Mouse (Mus musculus) embryonic facial prominence, embryonic 12.5 days (tissue): ENCODE data around the gene Trpv4. TPM values are rescaled to one million over a fixed set of nuclear protein-coding genes. Genes with fewer than 3 reads are reported as not detected.
A peak's percentile ranks its signal among the peaks of the same experiment; 100 is the strongest.

Source experiments
- ATAC-seq: fragments of 200-750 bp; cut with Nextera tagmentation; 2 replicates; pipeline ENCODE4 v1.8.0; 2017; ENCODE audit not compliant: insufficient number of reproducible peaks, insufficient read depth, low FRiP score, low TSS enrichment
- H3K27ac ChIP-seq: fragments of 300-500 bp; sonication (generic); 2 replicates; pipeline ENCODE4 v1.5.1; 2016; ENCODE audit warnings: mild to moderate bottlenecking
- H3K27me3 ChIP-seq: fragments of 300-500 bp; sonication (generic); 2 replicates; pipeline ENCODE4 v1.6.1; 2016; ENCODE audit warnings: mild to moderate bottlenecking, moderate library complexity
- H3K36me3 ChIP-seq: fragments of 300-500 bp; sonication (generic); 2 replicates; pipeline ENCODE4 v1.6.1; 2016; ENCODE audit warnings: mild to moderate bottlenecking
- H3K4me1 ChIP-seq: fragments of 300-500 bp; sonication (generic); 2 replicates; pipeline ENCODE4 v1.6.1; 2016
- H3K4me2 ChIP-seq: fragments of 300-500 bp; sonication (generic); replicated peaks from 2 replicates; pipeline ENCODE4 v1.6.1; 2016; ENCODE audit warnings: mild to moderate bottlenecking, moderate library complexity
- H3K4me3 ChIP-seq: fragments of 300-500 bp; sonication (generic); 2 replicates; pipeline ENCODE4 v1.5.1; 2016; ENCODE audit warnings: mild to moderate bottlenecking
- H3K9ac ChIP-seq: fragments of 300-500 bp; sonication (generic); 2 replicates; pipeline ENCODE4 v1.6.1; 2016; ENCODE audit warnings: mild to moderate bottlenecking, moderate library complexity
- H3K9me3 ChIP-seq: fragments of 300-500 bp; sonication (generic); 2 replicates; pipeline ENCODE4 v1.6.1; 2016; ENCODE audit warnings: mild to moderate bottlenecking, moderate library complexity
- WGBS: fragments of 180-500 bp; shearing (Covaris S2); methylation state at CpG from one replicate; pipeline ENCODE4 v1.1.7; 2016; 5-methylcytosine and 5-hydroxymethylcytosine counted together
- polyA plus RNA-seq: library from polyadenylated mRNA; unstranded; fragments of >200 nt; fragmentation: Nextera tagmentation; extraction: Ambion mirVana; gene quantifications from 2 replicates; pipeline ENCODE4 v1.2.1, GENCODE M21; 2016

The Trpv4 gene
- polyA plus RNA-seq, 1 experiment from 2014 or later: 3.2 TPM

DNA sequence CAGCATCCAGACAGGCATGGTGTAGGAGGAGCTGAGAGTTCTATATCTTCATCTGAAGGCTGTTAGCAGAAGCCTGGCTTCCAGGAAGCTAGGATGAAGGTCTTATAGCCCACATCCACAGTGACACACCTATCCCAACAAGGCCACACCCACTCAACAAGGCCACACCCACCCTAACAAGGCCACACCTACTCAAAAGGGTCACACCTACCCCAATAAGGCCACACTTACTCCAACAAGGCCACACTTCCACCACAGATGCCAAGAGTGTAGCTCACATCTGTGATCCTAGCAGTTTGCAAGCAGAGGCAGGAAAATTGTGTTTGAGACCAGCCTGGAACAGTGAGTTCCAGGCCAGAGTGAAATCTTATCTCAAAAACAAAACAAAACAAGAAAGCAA lies 29.7 kb upstream of the Trpv4 start:
- H3K4me1 ChIP-seq: peaks cover 31% of the 10 kb centered on the region
- no peak overlapping the region for H3K4me2 ChIP-seq
- no peak overlapping the region for H3K9ac ChIP-seq
- H3K36me3 ChIP-seq: no peaks in the 10 kb centered on the region
- H3K4me3 ChIP-seq: no peak overlapping the region
- no peaks in the 10 kb centered on the region for H3K27me3 ChIP-seq
- H3K27ac ChIP-seq: no peak overlapping the region
- no peaks in the 10 kb centered on the region for H3K9me3 ChIP-seq
- ATAC-seq: no peak

DNA sequence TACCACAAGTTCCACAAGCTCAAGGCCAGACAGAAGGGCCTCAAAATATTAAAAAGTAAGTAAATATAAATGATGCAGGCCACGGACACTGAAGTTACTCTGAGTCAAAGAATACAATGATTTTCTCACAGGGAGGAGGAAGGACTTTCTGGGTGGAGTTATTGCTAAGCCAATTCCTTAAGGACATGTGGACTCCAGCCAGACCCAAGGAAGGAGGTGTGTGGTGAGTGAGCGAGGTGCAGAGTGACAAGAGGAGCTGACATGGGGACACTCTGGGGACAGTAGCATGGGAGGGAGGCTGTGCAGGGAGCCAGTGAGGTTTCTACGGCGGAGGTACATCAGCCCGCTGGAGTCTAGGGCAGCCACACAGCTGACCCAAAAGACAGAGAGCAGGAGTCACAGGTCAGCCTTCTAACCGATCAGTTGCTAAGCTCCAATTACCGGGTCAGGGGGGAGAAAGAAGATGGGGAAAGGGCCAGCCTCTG lies 28.5 kb upstream of the Trpv4 start:
- 51% methylated on average over 7 of the region's 7 CpGs for WGBS
- no peaks in the 10 kb centered on the region for H3K36me3 ChIP-seq
- peaks cover 36% of the 10 kb centered on the region for H3K4me1 ChIP-seq

DNA sequence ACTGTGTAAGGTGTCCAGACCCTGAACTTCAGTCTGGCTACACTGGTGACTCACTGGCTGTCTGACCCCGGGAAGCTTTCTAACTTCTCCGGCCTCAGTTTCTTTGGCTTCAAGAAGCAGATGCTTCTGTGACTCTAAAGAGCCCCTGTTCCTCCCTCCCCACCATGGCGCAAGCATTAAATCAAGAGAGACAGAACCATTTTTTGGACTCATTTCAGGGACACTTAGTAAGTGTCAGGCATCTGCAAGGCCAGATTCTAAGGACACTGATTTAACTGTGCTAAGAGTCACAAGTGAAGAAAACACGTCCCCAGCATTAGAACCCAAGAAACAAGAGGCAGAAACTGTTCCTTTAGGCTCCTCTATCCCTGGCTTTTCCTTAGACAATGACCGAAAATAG lies 27.8 kb upstream of the Trpv4 start:
- Histone ChIP-seq H3K9me3 (no peaks in the 10 kb centered on the region), H3K27ac (no peak overlapping the region), H3K4me1 (peaks cover 32% of the 10 kb centered on the region), H3K36me3 (no peaks in the 10 kb centered on the region), H3K4me3 (no peak overlapping the region), H3K4me2 (no peak overlapping the region), H3K27me3 (no peaks in the 10 kb centered on the region), H3K9ac (no peak overlapping the region)
- 87% methylated on average over 5 of the region's 5 CpGs for WGBS
- ATAC-seq: no peak

More for the DNA sequence above, 28.5 kb upstream of the Trpv4 start:
- H3K27ac ChIP-seq: no peak overlapping the region
- ATAC-seq: no peak
- H3K4me2 ChIP-seq: no peak overlapping the region
- H3K4me3 ChIP-seq: no peak overlapping the region
- no peaks in the 10 kb centered on the region for H3K9me3 ChIP-seq
- H3K9ac ChIP-seq: no peak overlapping the region
- H3K27me3 ChIP-seq: no peaks in the 10 kb centered on the region

DNA sequence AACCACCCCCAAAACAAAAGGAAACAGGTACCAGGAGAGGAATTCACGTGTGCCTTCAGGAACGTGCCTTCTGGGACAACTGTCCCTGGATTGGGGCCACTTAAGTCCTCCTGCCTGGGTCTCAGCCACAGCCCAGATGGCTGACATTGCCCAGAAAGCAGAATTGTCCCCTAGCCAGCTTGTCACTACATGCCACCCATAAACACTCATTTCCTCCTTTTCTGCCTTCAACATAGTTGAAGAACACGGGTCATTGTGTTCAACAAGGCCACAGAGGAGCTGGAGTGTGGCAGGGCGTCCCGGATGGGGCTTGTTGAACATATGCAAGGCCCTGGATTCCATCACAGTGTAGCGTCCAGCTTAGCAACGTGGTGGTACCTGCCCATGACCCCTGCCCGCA lies 23.5 kb upstream of the Trpv4 start:
- no peak overlapping the region for H3K9ac ChIP-seq
- peaks cover 11% of the 10 kb centered on the region; the same call in 1 of the 2 replicates for H3K4me1 ChIP-seq
- no peak overlapping the region for H3K27ac ChIP-seq
- no peaks in the 10 kb centered on the region for H3K27me3 ChIP-seq
- no peak for ATAC-seq
- no peaks in the 10 kb centered on the region; the same call in 1 of the 2 replicates for H3K36me3 ChIP-seq
- H3K4me2 ChIP-seq: no peak overlapping the region
- 70% methylated on average over 8 of the region's 8 CpGs for WGBS
- H3K9me3 ChIP-seq: no peaks in the 10 kb centered on the region
- no peak overlapping the region for H3K4me3 ChIP-seq

DNA sequence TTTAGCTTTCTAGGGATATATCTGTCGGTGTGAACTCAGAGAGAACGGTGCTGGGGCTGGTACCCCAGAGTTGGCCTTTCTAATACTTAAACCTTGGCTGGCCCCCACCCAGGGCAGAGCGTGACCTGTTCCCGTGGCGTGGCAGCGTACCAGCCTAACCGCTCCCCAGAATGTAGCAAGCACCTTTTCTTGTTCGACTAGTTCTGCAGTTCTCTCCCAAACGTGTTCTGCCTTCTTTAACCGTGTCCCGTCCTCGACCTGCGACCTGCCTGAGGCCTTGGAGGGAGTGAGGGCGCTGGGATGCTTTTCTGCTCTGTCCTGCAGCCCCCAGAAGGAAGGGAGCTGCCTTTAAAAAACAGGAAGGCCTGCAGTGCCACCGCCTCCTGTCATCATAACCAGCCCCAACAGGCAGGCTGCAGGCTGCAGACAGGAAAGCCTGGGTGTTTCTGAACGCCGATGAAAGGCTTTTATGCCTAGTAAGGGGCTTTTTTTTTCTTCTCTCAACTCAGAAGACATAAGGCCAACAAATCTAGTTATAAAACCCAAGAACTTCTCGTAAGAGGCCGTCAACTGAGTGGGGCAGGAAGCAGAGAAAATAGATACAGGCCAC lies 22.6 kb upstream of the Trpv4 start:
- WGBS: 62% methylated on average over 19 of the region's 19 CpGs

DNA sequence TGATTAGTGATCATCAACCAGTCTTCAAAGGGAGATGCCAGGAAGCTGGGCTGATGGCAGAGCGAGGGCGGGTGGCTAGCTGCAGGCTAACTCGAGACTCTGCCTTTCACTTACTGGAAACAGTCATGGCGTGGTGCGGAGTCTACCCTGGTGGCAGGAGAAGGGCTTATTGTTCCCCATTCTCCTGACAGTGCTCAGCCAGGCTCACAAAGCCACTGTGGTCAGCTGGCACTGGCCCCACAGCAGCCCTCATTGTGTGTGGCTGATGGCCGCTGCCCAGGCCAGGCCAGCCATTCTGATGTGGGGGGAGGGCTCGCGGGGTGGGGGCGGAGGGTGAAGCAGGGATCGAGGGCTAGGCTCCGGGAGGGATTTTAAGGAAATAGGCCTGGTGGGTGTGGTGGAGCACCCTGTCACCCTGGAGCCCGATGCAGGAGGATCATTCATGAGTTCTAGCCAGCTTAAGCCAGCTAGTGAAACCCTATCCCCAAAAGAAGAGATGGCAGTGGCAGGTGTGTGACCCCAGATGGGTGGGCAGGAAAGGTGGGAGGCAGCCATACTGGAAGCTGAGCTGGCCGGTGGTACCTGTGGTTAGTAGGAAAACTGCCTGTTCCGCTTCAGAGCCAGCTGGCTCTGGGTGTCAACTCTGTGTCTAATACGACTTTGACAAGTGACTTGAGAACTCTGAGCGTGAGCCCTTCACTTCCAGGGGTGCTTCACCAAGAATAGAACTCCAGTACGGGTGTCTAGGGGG lies 21.8 kb upstream of the Trpv4 start:
- Histone ChIP-seq H3K36me3 (peaks cover 4% of the 10 kb centered on the region), H3K9ac (peak overlapping the region; percentile 20; the same call in 1 of the 2 replicates), H3K4me3 (no peak overlapping the region), H3K4me1 (peaks cover 11% of the 10 kb centered on the region; the same call in 1 of the 2 replicates), H3K27ac (no peak overlapping the region), H3K4me2 (no peak overlapping the region), H3K27me3 (no peaks in the 10 kb centered on the region), H3K9me3 (no peaks in the 10 kb centered on the region)
- WGBS: 64% methylated on average over 17 of the region's 17 CpGs
- no peak for ATAC-seq

More for the DNA sequence above, 22.6 kb upstream of the Trpv4 start:
- Histone ChIP-seq H3K9me3 (no peaks in the 10 kb centered on the region), H3K27me3 (no peaks in the 10 kb centered on the region), H3K4me3 (no peak overlapping the region), H3K4me2 (no peak overlapping the region), H3K9ac (no peak overlapping the region), H3K27ac (no peak overlapping the region), H3K4me1 (peaks cover 11% of the 10 kb centered on the region; the same call in 1 of the 2 replicates), H3K36me3 (peaks cover 4% of the 10 kb centered on the region; the same call in 1 of the 2 replicates)
- ATAC-seq: no peak

DNA sequence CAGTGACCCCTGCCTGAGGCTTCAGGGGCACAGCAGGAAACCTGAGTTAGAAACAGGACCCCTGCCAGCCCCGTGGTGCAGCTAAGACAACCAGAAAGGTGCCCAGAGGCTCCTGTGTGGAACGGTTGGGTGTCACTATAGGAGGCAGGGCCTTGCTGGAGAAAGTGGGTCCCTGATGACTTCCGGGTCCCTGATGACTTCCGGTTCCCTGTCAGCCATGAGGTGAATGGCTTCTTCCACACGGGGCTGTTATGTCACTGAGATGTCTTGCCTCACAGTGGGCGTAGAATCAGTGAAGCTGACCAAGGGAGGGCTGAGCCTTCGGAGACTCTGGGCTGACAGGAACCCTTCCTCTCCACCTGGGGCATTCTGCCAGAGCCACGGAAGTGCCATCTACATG lies 16.4 kb upstream of the Trpv4 start:
- H3K4me2 ChIP-seq: no peak overlapping the region
- no peaks in the 10 kb centered on the region for H3K9me3 ChIP-seq
- H3K27me3 ChIP-seq: no peaks in the 10 kb centered on the region
- no peak overlapping the region for H3K9ac ChIP-seq
- WGBS: 82% methylated on average over 8 of the region's 8 CpGs
- ATAC-seq: no peak
- no peak overlapping the region for H3K4me3 ChIP-seq
- H3K36me3 ChIP-seq: peaks cover 11% of the 10 kb centered on the region
- H3K27ac ChIP-seq: no peak overlapping the region
- H3K4me1 ChIP-seq: no peaks in the 10 kb centered on the region

DNA sequence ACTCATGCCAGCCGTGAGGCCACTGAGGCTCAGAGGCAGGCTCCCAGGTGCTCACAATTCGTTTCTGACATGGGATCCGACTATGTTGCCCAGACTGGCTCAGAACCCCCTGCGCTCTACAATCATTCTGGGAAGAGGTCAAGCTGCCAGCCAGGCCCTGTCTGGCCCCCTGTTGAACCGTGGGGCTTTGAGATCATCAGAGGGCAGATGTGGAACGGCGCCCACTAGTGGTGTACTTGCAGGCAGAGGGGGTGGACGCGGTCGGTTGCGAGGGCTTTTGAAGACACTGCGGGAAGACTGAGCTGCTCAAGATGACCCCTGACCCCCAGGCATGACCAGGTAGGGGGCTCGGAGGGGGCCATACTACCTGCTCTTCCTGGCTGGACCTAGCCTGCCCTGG lies 14.9 kb upstream of the Trpv4 start:
- Histone ChIP-seq H3K27ac (no peak overlapping the region), H3K4me2 (no peak overlapping the region), H3K4me3 (no peak overlapping the region), H3K27me3 (no peaks in the 10 kb centered on the region), H3K9me3 (no peaks in the 10 kb centered on the region), H3K4me1 (no peaks in the 10 kb centered on the region), H3K36me3 (peaks cover 11% of the 10 kb centered on the region), H3K9ac (no peak overlapping the region)
- WGBS: 85% methylated on average over 13 of the region's 13 CpGs
- no peak for ATAC-seq

DNA sequence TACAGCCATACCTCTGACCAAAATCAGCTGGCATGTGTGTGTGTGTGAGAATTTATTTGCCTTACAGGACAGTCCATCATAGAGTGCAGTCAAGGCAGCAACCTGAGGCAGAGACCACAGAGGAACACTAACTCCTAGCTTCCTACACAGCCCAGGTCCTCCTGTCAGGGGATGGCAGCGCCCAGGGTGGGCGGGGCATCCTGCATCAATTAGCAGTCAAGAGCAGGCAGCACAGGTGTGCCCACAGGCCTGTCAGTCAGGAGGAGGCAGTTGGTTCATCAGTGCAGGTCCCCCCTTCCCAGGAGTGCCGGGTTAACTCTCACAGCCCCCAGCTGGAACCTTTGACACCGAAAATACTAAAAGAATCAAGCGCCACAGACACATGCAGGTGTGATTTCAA lies 10.8 kb upstream of the Trpv4 start:
- H3K4me1 ChIP-seq: peaks cover 15% of the 10 kb centered on the region
- no peaks in the 10 kb centered on the region for H3K9me3 ChIP-seq
- no peak overlapping the region for H3K9ac ChIP-seq
- H3K27ac ChIP-seq: no peak overlapping the region
- H3K27me3 ChIP-seq: no peaks in the 10 kb centered on the region
- ATAC-seq: no peak
- peaks cover 8% of the 10 kb centered on the region for H3K36me3 ChIP-seq
- no peak overlapping the region for H3K4me2 ChIP-seq
- WGBS: 91% methylated on average over 5 of the region's 5 CpGs
- H3K4me3 ChIP-seq: no peak overlapping the region

DNA sequence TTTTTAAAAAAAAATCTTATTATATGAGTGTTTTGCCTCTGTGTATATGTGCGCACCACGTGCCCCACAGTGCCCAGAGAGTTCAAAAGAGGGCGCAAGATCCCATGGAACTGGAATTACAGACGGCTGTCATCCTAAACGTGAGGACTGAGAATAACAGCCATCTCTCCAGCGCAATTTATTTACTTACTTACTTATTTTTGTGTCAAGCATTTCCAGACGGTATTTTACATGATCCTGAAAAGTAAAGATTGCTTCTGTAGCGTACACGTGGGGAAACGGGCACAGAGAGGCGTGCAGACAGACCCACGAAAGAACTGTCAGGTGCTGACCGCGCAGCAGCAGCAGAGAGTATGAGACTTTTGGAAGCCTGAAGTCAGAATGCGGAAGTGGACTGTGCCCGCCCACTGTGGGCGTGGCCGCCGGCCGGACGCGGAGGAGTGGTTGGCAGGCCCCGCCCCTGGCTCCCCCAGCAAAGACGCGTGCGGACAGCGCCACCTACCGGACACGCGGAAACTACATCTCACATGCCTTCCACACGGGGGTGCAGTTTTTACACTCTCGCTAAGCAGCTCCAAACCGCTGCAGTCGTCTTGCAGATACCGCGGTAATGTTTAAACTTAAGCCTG lies 9.1 kb upstream of the Trpv4 start:
- Histone ChIP-seq H3K4me1 (peaks cover 15% of the 10 kb centered on the region), H3K27ac (0 out of 2 replicates have a peak overlapping the region, but pooled peaks have one; percentile 17), H3K4me3 (peak overlapping the region; percentile 29), H3K9ac (no peak overlapping the region), H3K4me2 (peak overlapping the region; percentile 48), H3K9me3 (no peaks in the 10 kb centered on the region), H3K36me3 (no peaks in the 10 kb centered on the region; the same call in 1 of the 2 replicates), H3K27me3 (no peaks in the 10 kb centered on the region)
- ATAC-seq: peak; percentile 62; the same call in 1 of the 2 replicates
- 3% methylated on average over 36 of the region's 36 CpGs for WGBS

DNA sequence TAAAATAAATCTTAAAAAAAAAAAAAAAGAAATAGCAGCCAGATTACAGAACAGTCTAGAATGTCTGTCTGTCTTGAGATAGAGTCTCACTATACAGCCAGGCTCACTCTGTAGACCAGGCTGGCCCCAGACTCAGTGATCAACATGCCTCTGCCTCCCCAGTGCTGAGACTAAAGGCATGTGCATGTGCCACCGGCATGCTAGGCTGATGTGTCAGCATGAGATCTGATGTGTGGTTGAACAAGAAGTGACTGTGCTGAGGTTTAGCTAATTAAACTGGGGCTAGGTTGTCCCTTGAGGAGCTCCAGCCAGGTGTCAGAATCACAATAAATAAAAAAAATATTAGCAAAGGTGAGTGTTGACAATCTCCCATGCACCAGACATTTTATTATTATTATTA lies 8.4 kb upstream of the Trpv4 start:
- 58% methylated on average over 1 of the region's 1 CpGs for WGBS
- Histone ChIP-seq H3K27ac (no peak overlapping the region), H3K27me3 (no peaks in the 10 kb centered on the region), H3K36me3 (no peaks in the 10 kb centered on the region; the same call in 1 of the 2 replicates), H3K4me1 (peaks cover 15% of the 10 kb centered on the region), H3K4me2 (no peak overlapping the region), H3K4me3 (no peak overlapping the region), H3K9ac (no peak overlapping the region), H3K9me3 (no peaks in the 10 kb centered on the region)
- ATAC-seq: no peak
